Mouse (Mus musculus) testis, adult 2 months (tissue): ENCODE measurements at regions not wholly inside any gene's neighbourhood (a gene's known extent, or its start where the extent isn't known, plus 50 kb on each side); places are given as distances from the start of the nearest gene placed in this dataset.

ENCODE experiments used
- H3K27ac ChIP-seq: fragments of 200-500 bp; 2 replicates; pipeline ENCODE4 v1.5.1; 2012; ENCODE audit warnings: low read depth, low read length; ENCODE audit not compliant: control insufficient read depth, insufficient read depth
- H3K27me3 ChIP-seq: fragments of 200-500 bp; 2 replicates; pipeline ENCODE4 v1.6.1; 2012; ENCODE audit warnings: mild to moderate bottlenecking, low read length, moderate library complexity; ENCODE audit not compliant: control insufficient read depth, insufficient read depth
- H3K36me3 ChIP-seq: fragments of 200-500 bp; 2 replicates; pipeline ENCODE4 v1.6.1; 2012; ENCODE audit warnings: mild to moderate bottlenecking, low read length; ENCODE audit not compliant: control insufficient read depth, insufficient read depth
- H3K4me1 ChIP-seq: fragments of 200-500 bp; 2 replicates; pipeline ENCODE4 v1.6.1; 2012; ENCODE audit warnings: low read length; ENCODE audit not compliant: control insufficient read depth, insufficient read depth
- H3K4me3 ChIP-seq: fragments of 200-500 bp; 2 replicates; pipeline ENCODE4 v1.5.1; 2012; ENCODE audit warnings: low read depth, mild to moderate bottlenecking, low read length, moderate library complexity, mixed read lengths; ENCODE audit not compliant: control insufficient read depth
- CTCF ChIP-seq: fragments of 200-500 bp; IDR thresholded peaks from 2 replicates; pipeline ENCODE4 v1.5.1; 2012; ENCODE audit warnings: low read depth, mild to moderate bottlenecking, inconsistent platforms, low read length, moderate library complexity; ENCODE audit not compliant: control insufficient read depth, insufficient read depth, insufficient replicate concordance
- POLR2A ChIP-seq: fragments of 200-500 bp; IDR thresholded peaks from 2 replicates; pipeline ENCODE4 v1.6.1; 2012; ENCODE audit warnings: low read depth, mild to moderate bottlenecking, inconsistent platforms, low read length, moderate library complexity; ENCODE audit not compliant: control insufficient read depth

DNA sequence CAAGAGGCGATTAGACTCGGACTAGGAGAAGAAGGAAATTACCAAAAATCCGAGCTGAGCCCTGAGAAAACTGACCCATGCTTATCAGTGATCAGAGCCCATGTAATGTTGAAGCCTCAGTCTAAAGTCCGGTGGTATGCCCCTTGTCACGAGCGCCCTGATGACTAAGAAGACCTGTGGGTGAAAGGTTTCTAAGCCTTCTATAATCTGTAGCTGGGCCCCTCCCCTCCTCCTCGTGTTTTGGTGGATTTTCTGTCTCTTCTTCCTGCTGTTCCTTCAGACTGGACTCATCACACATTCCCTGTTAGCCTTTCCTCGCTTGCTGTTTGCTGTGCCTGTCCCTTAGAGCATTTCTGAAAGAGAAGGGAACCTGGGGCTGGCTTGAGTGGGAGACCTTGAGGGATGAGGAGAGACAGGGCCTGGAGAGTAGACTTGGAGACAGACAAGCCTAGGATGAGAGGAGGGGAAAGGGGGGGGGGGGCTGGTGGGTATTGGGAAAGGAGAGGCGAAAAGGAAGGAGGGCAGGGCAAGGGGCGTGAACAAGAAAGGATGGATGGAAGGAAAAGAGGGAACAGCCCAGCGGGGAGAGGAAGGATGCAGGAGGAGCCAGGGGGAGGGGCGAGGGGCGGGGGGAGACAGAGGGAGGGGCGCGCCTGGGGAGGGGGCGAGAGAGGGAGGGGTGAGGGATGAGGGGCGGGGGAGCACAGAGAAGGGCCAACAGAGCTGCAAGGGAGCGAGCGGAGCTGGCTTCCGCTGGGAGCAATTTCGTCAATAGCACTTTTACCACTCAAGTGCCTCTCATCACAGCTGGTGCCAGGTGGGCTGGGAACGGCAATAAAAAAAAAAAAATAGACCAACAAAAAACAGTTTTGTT lies 165.4 kb downstream of the Tle3 start:
- H3K36me3 ChIP-seq: no peaks in the 10 kb centered on the region
- no peak overlapping the region for H3K27ac ChIP-seq
- TF ChIP-seq CTCF (no peak), POLR2A (no peak)
- H3K4me1 ChIP-seq: 0 out of 2 replicates have a peak, but pooled peaks cover 2% of the 10 kb centered on the region
- no peak overlapping the region for H3K4me3 ChIP-seq
- H3K27me3 ChIP-seq: no peaks in the 10 kb centered on the region

GRCm38 (mm10) chr9:61533237-61533636 lies 161.1 kb downstream of the Tle3 start:
- TF ChIP-seq CTCF (no peak), POLR2A (no peak)
- Histone ChIP-seq H3K4me1 (no peaks in the 10 kb centered on the region), H3K4me3 (no peak overlapping the region), H3K27ac (no peak overlapping the region), H3K27me3 (no peaks in the 10 kb centered on the region), H3K36me3 (no peaks in the 10 kb centered on the region)

DNA sequence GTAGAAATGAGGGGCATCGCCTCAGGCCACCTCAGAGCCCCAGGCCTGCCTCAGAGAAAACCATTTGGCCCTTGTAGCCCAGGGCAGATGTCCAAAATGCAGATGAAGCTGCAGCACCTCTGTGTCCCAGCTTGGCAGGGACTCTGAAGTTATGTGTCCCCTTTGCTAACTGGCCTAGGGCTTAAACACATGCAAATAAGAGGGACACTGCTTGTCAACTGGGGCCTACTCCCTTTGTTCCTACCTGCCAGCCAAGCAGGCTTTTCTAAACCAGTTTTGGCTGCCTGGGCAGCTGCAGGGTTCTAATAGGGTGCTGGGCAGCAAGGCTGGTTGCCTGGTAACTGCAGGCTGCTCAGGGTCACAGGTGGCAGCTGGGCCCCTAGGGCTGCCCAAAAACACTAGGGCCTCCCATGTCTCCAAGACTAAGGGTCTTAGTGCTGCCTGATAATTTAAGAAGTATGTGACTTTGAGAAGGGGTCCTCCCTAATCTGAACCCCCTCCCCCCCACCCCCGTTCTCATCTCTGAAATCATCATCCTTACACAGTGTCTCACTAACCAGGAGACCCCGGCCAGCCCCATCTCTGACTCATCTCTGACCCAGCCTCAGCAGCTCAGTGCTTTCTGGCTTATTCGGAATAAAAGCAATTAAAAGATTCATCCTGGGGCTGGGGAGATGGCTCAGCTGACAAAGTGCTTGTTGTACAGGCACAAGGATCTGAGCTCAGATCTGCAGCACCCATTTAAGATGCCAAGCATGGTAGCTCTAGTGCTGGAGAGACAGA lies 158.3 kb downstream of the Tle3 start:
- Histone ChIP-seq H3K4me3 (no peak overlapping the region), H3K27me3 (no peaks in the 10 kb centered on the region), H3K27ac (no peak overlapping the region), H3K36me3 (no peaks in the 10 kb centered on the region), H3K4me1 (no peaks in the 10 kb centered on the region)
- TF ChIP-seq POLR2A (no peak), CTCF (no peak)

DNA sequence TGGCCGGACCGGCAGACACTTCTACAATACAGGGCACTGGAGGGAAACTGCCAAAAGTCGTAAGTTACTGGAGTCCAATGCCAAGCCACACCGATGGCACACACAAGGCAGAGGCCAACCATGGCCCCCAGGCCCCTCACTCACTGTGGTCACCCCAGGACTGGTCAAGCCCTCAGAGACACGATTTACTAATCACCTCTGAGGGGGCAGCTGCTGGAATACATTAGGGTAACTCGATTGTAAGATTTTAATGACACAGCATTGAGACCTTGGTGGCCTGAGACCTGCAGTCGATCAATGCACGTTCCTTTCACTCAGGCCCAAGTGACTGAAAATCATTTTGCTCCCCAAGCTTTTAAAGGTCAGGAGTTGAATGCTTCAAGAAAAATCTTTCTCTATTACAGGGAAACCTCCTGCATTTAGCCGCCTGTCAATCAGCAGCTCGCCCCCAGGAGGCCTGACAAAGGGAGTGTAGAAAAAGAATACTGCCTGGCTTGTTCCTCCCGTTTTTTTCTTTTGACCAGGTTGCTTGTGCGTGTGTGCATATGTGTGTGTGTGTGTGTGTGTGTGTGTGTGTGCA lies 156.2 kb downstream of the Tle3 start:
- H3K4me1 ChIP-seq: no peaks in the 10 kb centered on the region
- no peak overlapping the region for H3K4me3 ChIP-seq
- no peaks in the 10 kb centered on the region for H3K36me3 ChIP-seq
- H3K27me3 ChIP-seq: no peaks in the 10 kb centered on the region
- no peak overlapping the region for H3K27ac ChIP-seq
- no peak for TF ChIP-seq POLR2A
- no peak for TF ChIP-seq CTCF

- no peaks in the 10 kb centered on the region for H3K36me3 ChIP-seq
- no peak overlapping the region for H3K27ac ChIP-seq
- H3K4me3 ChIP-seq: no peak overlapping the region
- no peak for TF ChIP-seq POLR2A
- no peak for TF ChIP-seq CTCF
- H3K27me3 ChIP-seq: no peaks in the 10 kb centered on the region
- H3K4me1 ChIP-seq: no peaks in the 10 kb centered on the region
Measured at GRCm38 (mm10) chr9:61527491-61528056, 155.4 kb downstream of the Tle3 start.

DNA sequence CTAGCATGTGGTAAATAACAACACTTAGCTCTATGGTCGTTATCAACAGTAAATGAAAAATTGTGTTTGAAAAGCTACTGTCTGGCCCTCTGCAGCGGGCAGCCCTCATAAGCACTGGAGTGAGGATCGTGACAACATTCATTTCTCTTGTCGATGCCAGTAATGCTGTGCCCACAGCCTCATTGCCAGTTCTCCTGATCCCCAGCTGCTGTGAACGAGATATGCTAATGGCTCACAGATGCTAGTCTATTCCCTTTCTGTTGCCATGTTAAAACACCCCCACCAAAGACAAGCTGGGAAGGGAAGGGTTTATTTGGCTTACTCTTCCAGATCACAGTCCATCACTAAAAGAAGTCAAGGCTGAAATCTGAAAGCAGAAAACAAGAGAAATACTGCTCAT lies 148.0 kb downstream of the Tle3 start:
- TF ChIP-seq POLR2A (no peak), CTCF (no peak)
- no peak overlapping the region for H3K27ac ChIP-seq
- H3K36me3 ChIP-seq: no peaks in the 10 kb centered on the region
- no peaks in the 10 kb centered on the region for H3K27me3 ChIP-seq
- no peak overlapping the region for H3K4me3 ChIP-seq
- H3K4me1 ChIP-seq: no peaks in the 10 kb centered on the region

DNA sequence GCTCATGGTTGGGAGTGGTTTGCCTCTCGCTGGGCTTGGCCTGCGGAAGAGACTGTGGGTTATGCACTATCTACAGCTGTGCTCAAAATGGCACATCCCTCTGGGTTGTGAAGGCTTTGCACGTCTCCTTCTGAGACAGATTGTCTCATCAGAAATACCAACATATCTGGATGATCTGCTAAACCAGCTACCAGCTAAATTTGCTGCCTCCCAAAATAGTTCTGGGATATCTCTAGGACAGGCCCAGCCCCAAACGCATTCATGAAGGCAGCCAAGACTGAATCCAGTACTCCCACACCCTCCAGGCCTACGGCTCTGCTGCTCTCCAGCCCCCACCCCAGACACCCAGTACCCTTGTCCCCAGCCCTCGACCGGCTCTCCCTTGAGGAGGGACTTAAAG lies 145.7 kb downstream of the Tle3 start:
- Histone ChIP-seq H3K27me3 (no peaks in the 10 kb centered on the region), H3K36me3 (no peaks in the 10 kb centered on the region), H3K4me1 (no peaks in the 10 kb centered on the region), H3K4me3 (no peak overlapping the region), H3K27ac (no peak overlapping the region)
- TF ChIP-seq CTCF: no peak
- no peak for TF ChIP-seq POLR2A
